Mouse (Mus musculus): Measurements from ENCODE around the gene Tbc1d7.

GRCm38 (mm10) chr13:43177317-43177716, 6.0 kb upstream of the Tbc1d7 start:
- TF ChIP-seq CTCF (IDR thresholded peaks at IDR 0.05; ENCODE audit: low read depth) (no peak), EP300 (IDR thresholded peaks at IDR 0.05; ENCODE audit: low read depth) (no peak)

Measured in liver, embryonic 14.5 days (tissue).